Mouse (Mus musculus) heart, adult 2 months (tissue): Measurements from ENCODE around the gene Pigv.

ENCODE experiments used
- CTCF ChIP-seq: fragments of 200-600 bp; IDR thresholded peaks from 2 replicates; pipeline ENCODE4 v1.8.1; 2022; ENCODE audit warnings: antibody characterized with exemption, mild to moderate bottlenecking, moderate library complexity
- EP300 ChIP-seq: fragments of 200-500 bp; IDR thresholded peaks from 2 replicates; pipeline ENCODE4 v1.6.1; 2011; ENCODE audit warnings: low read depth, low read length, control low read depth; ENCODE audit not compliant: insufficient read depth
- POLR2A ChIP-seq: fragments of 200-500 bp; IDR thresholded peaks from 2 replicates; pipeline ENCODE4 v1.6.1; 2011; ENCODE audit warnings: mild to moderate bottlenecking, low read depth, low read length, control low read depth; ENCODE audit not compliant: insufficient read depth

DNA sequence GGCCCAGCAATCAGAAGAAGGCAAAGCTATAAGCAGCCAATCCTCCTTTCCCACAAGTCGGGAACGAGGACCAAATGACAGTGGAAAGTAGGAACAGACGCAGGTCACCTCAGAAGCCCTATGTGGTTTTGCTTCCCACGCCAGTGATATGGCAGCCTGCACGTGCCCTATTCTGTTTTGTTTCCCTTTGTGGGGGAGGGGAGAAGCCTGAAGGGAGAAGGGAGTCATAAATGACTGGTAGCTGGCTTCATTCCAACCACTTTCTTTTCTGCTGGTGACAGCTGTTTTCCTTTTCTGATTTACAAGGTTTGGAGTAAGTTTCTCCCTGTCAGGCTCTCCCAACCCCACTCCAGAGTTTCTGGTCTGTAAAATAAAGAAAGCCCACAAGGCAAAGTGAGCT, 17.8 kb upstream of the Pigv start:
- TF ChIP-seq EP300, result 0 out of 2 replicates have a peak, but pooled peaks have one; percentile 27
- no peak for TF ChIP-seq CTCF
- TF ChIP-seq POLR2A, result no peak
